Mouse (Mus musculus) kidney, adult 8-10 months (tissue): ENCODE data around the gene Mprip.
"Not testable (repeated sequence)": the region's sequence is repeated elsewhere in the genome, so short reads cannot be mapped to it uniquely, and the experiment has no call there.

Experiments used
- DNase-seq, 2 experiments: peaks; one replicate each; pipeline ENCODE4 v3.0.0; 2022

The Mprip gene

GRCm38 (mm10) chr11:59655337-59655736, 5.8 kb upstream of the Mprip start:
- no peak for DNase-seq

GRCm38 (mm10) chr11:59656016-59656415, 5.1 kb upstream of the Mprip start:
- DNase-seq: no peak

DNA sequence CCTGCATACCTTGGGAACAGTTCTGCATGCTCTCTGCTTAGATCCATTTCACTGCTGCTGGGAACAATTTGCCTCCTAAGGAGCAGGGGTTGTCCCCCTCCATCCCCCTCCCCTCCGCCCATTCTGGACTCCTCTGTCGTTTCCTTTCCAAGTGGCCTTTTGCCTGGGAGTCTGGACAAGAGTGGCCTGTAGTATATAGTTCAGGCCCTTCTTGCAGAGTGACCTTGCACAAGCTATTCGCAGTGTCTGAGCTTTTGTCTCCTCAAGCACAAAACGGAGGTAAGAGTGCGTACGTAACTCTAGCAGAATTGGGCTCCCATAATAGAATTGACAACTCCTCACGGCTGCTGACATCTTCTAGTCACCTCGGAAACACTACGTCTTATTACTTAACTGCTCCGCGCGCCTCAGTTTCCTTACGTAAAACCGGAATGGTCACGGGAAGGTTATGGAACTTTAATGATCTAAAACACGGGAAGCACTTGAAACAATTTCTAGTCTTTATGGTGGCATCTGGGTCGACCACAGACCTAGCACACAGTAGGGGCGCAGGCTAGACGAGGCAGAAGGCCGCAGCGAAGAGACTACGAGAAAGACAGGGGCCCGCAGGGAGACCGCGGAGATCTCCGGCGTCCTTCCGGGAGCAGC, 620 bp downstream of the Mprip start:
- DNase-seq: no peak

DNA sequence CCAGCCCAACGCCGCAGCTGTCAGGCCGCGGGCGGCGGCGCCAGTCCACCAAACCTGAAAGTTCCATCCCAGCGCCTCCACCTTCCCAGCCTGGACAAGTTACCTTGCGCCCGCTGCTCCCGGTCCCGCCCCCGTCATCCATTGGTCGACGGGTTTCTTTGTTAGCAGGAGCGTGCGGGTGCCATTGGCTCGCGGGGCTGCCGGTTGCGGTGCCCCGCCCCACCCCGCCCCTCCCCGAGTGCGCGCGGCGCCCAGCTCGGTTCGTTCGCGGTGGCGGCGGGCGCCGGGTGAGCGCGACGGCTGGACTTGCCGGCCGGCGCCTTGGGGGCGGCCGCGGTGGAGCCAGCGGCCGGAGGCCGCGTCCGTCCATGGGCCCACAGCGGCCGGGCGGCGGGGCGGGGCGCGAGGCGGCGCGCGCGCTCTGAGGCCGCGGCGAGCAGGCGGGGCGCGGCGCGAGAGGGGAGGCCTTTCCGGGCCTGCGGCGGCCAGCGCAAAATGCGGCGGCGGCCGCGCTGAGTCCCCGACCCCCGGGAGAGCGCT, 1.2 kb downstream of the Mprip start:
- peak; percentile 97 to 98 for DNase-seq

DNA sequence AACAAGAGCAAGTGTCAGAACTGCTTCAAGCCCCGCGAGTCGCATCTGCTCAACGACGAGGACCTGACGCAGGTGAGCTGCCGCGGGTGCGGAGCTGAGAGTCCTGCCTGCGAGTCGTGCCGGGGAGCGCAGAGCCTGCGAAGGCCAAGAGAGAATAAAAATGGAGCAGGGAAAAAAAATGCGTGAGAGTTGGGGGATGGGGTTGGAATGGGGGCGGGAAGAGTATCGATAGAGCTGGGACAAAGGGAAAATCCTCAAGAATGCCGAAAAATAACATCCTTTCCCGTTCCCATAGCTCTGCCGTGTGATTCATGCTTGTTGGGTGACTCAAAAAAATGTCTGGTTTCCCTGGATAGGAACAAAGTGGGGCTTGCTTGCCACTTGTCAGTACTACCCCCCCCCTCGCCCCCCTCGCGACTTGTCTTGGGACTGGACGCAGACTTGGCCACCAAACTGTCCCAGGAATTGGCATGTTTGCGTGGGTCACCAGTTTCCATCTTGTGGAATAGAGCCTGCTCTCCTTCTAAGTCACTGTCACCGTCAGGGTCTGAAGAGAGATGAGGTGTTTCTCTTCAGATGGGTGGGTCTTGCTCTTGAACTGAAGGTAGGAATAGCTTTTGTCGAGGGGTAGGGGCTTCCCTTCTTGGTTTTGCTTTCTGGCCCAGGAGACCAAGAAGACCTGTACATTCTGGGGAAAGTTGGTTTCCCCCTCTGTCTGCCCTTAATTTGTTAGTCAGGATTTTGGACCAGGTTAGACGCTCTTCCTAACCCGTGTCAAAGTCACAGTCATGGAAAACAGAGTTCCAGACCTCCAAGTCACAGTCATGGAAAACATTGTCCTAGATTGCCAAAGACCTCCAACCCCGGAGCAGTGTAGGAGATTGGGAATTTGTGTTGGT, 2.0 kb downstream of the Mprip start:
- DNase-seq: no peak

GRCm38 (mm10) chr11:59663776-59664320, 2.7 kb downstream of the Mprip start:
- DNase-seq: no peak

GRCm38 (mm10) chr11:59664818-59665217, 3.7 kb downstream of the Mprip start:
- peak; percentile 55 to 56 for DNase-seq

- DNase-seq: no peak
These were observed 10.1 kb downstream of the Mprip start for GRCm38 (mm10) chr11:59671049-59671693.

GRCm38 (mm10) chr11:59674013-59674412, 12.9 kb downstream of the Mprip start:
- no peak for DNase-seq

- DNase-seq: not testable (repeated sequence)
These were observed 13.6 kb downstream of the Mprip start for GRCm38 (mm10) chr11:59674746-59675145.

DNA sequence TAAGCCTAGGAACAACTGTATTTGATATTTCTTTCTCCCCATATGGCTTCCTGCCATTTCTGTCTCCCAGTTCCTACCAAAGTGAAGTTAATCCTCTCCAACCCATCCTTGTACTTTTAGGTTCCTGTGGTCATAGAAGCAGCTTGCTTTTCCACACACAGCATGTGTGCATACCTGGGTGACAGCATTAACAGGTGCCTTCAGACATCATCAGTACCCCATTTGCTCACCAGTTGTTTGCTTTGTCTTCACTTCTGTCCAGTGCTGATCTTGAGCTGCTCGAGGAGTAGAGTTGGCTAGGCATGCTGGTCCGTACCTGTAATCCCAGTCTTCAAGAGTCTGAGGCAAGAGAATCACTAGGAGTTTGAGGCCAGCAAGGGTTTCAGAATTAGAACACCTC, 16.7 kb downstream of the Mprip start:
- DNase-seq: no peak

- DNase-seq: no peak
These were observed 17.6 kb downstream of the Mprip start for GRCm38 (mm10) chr11:59678693-59679092.

GRCm38 (mm10) chr11:59680111-59680510, 19.0 kb downstream of the Mprip start:
- no peak for DNase-seq

- no peak for DNase-seq
These were observed 23.9 kb downstream of the Mprip start for GRCm38 (mm10) chr11:59684956-59685355.

DNA sequence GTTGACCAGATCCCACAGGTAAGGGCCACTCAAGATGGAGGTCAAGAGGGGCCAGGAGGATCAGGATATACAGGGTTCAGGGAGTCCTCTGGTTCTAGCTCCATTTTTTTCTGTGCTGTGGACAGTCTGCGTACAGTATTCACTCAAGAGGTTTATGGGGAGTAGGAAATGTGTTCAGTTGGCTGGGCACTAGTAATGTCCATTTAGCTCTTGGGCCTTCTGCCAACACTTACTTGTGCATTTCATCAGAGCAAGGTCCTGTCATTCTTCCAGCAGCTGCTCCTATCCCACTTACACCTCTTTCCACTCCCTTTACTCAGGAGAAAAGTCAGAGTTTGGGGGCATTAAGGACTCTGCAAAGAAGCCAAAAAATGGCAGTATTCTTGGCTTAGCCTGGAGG, 33.4 kb downstream of the Mprip start:
- DNase-seq: peak; percentile 55 to 69

DNA sequence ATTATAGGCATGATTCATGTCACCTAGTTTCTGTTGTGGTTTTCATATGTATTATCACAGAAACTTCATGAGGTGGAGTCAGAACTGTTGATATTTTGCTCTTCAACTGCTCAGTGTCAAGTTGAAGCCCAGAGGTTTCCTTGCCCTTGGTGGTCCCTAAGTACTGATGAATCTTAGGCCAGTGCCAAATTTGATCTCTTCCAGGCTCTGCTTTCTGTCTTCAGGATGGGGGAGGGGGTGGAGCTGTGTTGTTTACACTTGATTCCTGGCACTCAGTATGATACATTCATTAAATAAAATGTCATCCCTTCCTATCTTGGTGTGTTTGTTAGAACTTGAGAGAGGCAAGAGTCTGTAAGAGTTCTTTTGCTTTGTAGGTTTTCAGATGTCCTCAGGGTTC, 34.4 kb downstream of the Mprip start:
- DNase-seq: no peak

DNA sequence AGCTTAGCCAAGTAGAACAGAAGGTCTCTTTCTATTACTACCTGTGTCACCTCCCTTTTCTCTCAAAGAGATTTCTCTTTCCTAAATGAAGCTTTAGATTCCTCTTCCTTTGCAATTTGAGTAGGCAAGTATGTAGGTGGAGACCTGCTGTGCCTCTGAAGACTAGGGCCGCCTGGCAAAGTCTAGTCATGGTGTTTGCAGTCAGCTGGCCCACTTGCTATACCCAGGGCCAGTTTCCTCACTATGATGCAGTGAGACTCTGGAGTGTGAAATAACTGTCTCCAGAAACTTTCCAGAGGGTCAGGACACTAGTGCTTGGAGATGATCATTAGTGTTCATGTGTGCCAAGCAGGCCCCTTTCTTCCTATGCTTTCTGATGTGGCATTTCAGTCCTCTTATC, 36.5 kb downstream of the Mprip start:
- DNase-seq: no peak

- no peak for DNase-seq
These were observed 39.7 kb downstream of the Mprip start for GRCm38 (mm10) chr11:59700787-59701186.

GRCm38 (mm10) chr11:59705113-59705512, 44.0 kb downstream of the Mprip start:
- peak; percentile 54 to 68 for DNase-seq

- DNase-seq: no peak
These were observed 46.4 kb downstream of the Mprip start for GRCm38 (mm10) chr11:59707481-59707880.

DNA sequence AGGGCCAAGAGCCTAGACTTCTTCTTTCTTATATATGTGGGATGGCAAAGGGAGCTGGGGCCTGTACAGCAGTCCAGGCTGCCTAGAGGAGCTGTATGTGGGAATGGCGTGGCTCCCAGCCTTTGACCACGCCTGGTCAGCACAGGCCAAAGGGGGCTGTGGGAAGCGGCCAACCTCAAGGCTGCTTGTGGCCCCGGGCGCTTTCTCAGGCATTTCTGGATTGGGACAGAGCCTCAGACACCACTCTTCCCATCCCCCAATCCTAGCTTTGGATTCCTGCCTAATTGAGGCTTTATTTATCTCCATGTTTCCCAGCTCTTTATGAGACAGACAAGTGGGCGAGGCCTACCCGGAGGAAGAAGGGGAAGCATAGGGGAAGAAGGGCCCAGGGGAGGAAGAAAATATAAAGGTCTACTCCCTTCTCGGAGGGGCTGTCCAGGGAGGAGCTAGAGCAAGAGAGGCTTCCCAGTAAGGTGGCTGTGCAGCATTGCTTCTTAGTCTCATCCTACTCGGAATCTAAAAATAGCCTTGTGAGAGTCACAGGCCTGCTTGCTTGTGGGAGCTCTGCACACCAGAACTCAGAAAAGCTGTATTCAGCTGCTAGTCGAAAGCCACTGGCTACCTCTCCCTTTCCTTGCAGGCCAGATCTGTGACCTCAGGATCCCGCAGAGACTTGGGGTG, 47.0 kb downstream of the Mprip start:
- DNase-seq: peak; percentile 37 to 62

DNA sequence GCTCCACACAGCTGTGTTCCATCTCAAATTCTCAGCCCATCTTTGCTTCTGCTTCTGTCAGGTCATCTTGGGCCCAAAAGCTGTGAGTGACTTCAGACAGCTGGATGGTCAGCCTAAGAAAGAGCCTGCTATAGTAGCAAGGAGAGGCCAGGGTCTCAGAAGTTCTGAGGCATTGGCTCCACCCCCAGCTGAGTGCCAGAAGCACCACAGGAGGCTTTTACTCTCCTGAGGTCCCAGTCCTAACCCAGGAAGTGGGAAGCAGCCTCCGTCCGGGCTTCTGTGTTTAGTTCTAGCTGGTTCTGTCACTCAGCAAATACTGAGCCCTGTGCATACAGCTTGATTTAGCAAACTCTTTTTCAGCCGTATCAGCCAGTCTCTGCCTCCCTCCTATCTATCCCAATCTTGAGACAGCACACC, 54.3 kb downstream of the Mprip start:
- no peak for DNase-seq
